Mouse (Mus musculus) olfactory bulb, adult 2 months (tissue): ENCODE measurements around the gene Tox2. TPM values are rescaled to one million over a fixed set of nuclear protein-coding genes. Genes with fewer than 3 reads are reported as not detected.
A peak's percentile ranks its signal among the peaks of the same experiment; 100 is the strongest.

ENCODE experiments used
- H3K27ac ChIP-seq: fragments of 200-500 bp; 2 replicates; pipeline ENCODE4 v1.5.1; 2012; ENCODE audit warnings: low read depth, low read length; ENCODE audit not compliant: insufficient read depth
- H3K4me1 ChIP-seq: fragments of 200-500 bp; 2 replicates; pipeline ENCODE4 v1.6.1; 2012; ENCODE audit warnings: low read length; ENCODE audit not compliant: control insufficient read depth, insufficient read depth
- H3K4me3 ChIP-seq: fragments of 200-500 bp; 2 replicates; pipeline ENCODE4 v1.5.1; 2012; ENCODE audit warnings: mild to moderate bottlenecking, low read depth, low read length, moderate library complexity; ENCODE audit not compliant: insufficient read depth
- CTCF ChIP-seq: fragments of 200-500 bp; IDR thresholded peaks from 2 replicates; pipeline ENCODE4 v1.5.1; 2012; ENCODE audit warnings: low read depth, mild to moderate bottlenecking, low read length, moderate library complexity; ENCODE audit not compliant: insufficient read depth
- POLR2A ChIP-seq: fragments of 200-500 bp; IDR thresholded peaks from 2 replicates; pipeline ENCODE4 v1.6.1; 2012; ENCODE audit warnings: mild to moderate bottlenecking, low read depth, low read length, moderate library complexity; ENCODE audit not compliant: insufficient read depth
- WGBS: fragments of 180-500 bp; shearing (Covaris S2); methylation state at CpG from one replicate; pipeline ENCODE4 v1.1.7; 2018; 5-methylcytosine and 5-hydroxymethylcytosine counted together
- polyA plus RNA-seq: library from polyadenylated mRNA; stranded (reverse); fragments of >200 nt; gene quantifications from 2 replicates; pipeline ENCODE4 v1.2.4, GENCODE M21; 2012; ENCODE audit warnings: low replicate concordance; ENCODE audit not compliant: missing spikeins, insufficient read depth, insufficient read length

The Tox2 gene
- polyA plus RNA-seq, 1 experiment: not detected

- no peak overlapping the region for H3K4me3 ChIP-seq
- 65% methylated on average over 12 of the region's 12 CpGs for WGBS
- no peak for TF ChIP-seq POLR2A
- no peak for TF ChIP-seq CTCF
- H3K27ac ChIP-seq: no peak overlapping the region
- peaks cover 19% of the 10 kb centered on the region for H3K4me1 ChIP-seq
Measured at GRCm38 (mm10) chr2:163243917-163244852, 41.3 kb downstream of the Tox2 start.

- TF ChIP-seq POLR2A (no peak), CTCF (no peak)
- 90% methylated on average over 7 of the region's 7 CpGs for WGBS
Measured at GRCm38 (mm10) chr2:163248912-163249311, 46.0 kb downstream of the Tox2 start.

GRCm38 (mm10) chr2:163252645-163253044 is 49.7 kb downstream of the Tox2 start:
- Histone ChIP-seq H3K4me1 (peaks cover 12% of the 10 kb centered on the region), H3K27ac (0 out of 2 replicates have a peak overlapping the region, but pooled peaks have one; percentile 71), H3K4me3 (no peak overlapping the region)
- 98% methylated on average over 2 of the region's 2 CpGs for WGBS
- no peak for TF ChIP-seq CTCF
- no peak for TF ChIP-seq POLR2A

More at GRCm38 (mm10) chr2:163248912-163249311, 46.0 kb downstream of the Tox2 start:
- H3K4me3 ChIP-seq: no peak overlapping the region
- peaks cover 13% of the 10 kb centered on the region for H3K4me1 ChIP-seq
- H3K27ac ChIP-seq: no peak overlapping the region

- TF ChIP-seq CTCF (no peak), POLR2A (no peak)
- Histone ChIP-seq H3K4me1 (peaks cover 12% of the 10 kb centered on the region), H3K27ac (peak overlapping the region; percentile 71), H3K4me3 (no peak overlapping the region)
- WGBS: 33% methylated on average over 22 of the region's 22 CpGs
Measured at GRCm38 (mm10) chr2:163253248-163254099, 50.5 kb downstream of the Tox2 start.

- WGBS: 80% methylated on average over 6 of the region's 6 CpGs
- peaks cover 12% of the 10 kb centered on the region for H3K4me1 ChIP-seq
- no peak overlapping the region for H3K27ac ChIP-seq
- TF ChIP-seq POLR2A: no peak
- no peak for TF ChIP-seq CTCF
- H3K4me3 ChIP-seq: no peak overlapping the region
Measured at GRCm38 (mm10) chr2:163254228-163254627, 51.3 kb downstream of the Tox2 start.

- TF ChIP-seq POLR2A (no peak), CTCF (no peak)
- H3K4me1 ChIP-seq: peaks cover 23% of the 10 kb centered on the region
- no peak overlapping the region for H3K27ac ChIP-seq
- H3K4me3 ChIP-seq: no peak overlapping the region
- WGBS: 92% methylated on average over 1 of the region's 1 CpGs
Measured at GRCm38 (mm10) chr2:163256765-163257164, 53.8 kb downstream of the Tox2 start.

- Histone ChIP-seq H3K4me3 (no peak overlapping the region), H3K4me1 (peaks cover 11% of the 10 kb centered on the region), H3K27ac (no peak overlapping the region)
- TF ChIP-seq CTCF: no peak
- TF ChIP-seq POLR2A: no peak
- 84% methylated on average over 6 of the region's 6 CpGs for WGBS
Measured at GRCm38 (mm10) chr2:163261362-163262054, 58.6 kb downstream of the Tox2 start.

GRCm38 (mm10) chr2:163262055-163262420 is 59.1 kb downstream of the Tox2 start:
- Histone ChIP-seq H3K4me1 (peaks cover 11% of the 10 kb centered on the region), H3K27ac (no peak overlapping the region), H3K4me3 (no peak overlapping the region)
- WGBS: 75% methylated on average over 4 of the region's 4 CpGs
- TF ChIP-seq POLR2A (no peak), CTCF (no peak)
